Mouse (Mus musculus): Measurements from ENCODE around the gene Myh6.
"Not testable (repeated sequence)": the region's sequence is repeated elsewhere in the genome, so short reads cannot be mapped to it uniquely, and the experiment has no call there.

Myh6 gene

GRCm38 (mm10) chr14:54958503-54958902, 8.2 kb downstream of the Myh6 start:
- no peak for DNase-seq (ENCODE audit: low spot score in 2 of 2)

DNA sequence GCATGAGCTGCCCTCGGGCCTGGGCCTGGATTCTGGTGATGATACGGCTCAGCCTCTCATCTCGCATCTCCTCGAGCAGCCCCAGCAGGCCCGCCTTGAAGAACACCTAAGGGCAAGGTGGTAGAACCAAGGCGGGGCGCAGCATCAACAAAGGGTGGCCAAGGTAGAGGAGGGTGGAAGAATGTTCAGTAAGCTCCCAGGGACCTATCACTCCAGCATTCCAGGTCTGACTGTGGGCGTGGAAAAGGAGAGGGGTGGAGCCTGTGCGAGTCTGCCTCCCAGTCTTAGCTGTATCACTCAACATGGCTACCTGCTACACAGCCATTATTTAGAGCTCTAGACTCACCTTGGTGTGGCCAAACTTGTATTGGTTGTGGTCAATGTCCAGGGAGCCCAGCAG, 10.2 kb downstream of the Myh6 start:
- no peak for DNase-seq (ENCODE audit: low spot score in 2 of 2)

GRCm38 (mm10) chr14:54955481-54955880, 11.2 kb downstream of the Myh6 start:
- DNase-seq (ENCODE audit: low spot score in 2 of 2): no peak

- no peak for DNase-seq (ENCODE audit: low spot score in 2 of 2)
These were observed 12.3 kb downstream of the Myh6 start for GRCm38 (mm10) chr14:54954474-54954873.

GRCm38 (mm10) chr14:54953664-54954206, 13.0 kb downstream of the Myh6 start:
- no peak for DNase-seq (ENCODE audit: low spot score in 2 of 2)

- DNase-seq (ENCODE audit: low spot score in 2 of 2): no peak
These were observed 15.1 kb downstream of the Myh6 start for GRCm38 (mm10) chr14:54951587-54951986.

GRCm38 (mm10) chr14:54950493-54950892, 16.2 kb downstream of the Myh6 start:
- no peak for DNase-seq (ENCODE audit: low spot score in 2 of 2)

DNA sequence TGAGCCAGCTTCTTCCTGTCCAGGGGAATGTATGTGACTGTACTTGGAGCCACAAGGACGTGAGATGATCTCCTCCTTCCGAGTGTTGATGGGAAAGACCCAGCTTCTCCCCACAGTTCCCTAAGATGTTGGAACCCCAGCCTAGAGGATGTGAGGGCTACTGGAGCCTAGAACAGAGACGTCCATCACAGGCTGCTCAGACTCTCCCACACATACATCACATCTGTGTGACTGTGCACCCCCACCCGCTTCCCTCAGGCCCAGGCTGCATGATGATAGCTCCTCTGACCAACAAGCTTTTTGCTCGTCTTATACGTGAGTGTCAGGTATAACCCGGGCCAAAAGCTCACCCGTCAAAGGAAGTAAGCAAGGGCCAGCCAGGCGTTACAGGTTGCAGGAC, 17.9 kb downstream of the Myh6 start:
- DNase-seq (ENCODE audit: low spot score in 2 of 2): no peak

GRCm38 (mm10) chr14:54947008-54947407, 19.7 kb downstream of the Myh6 start:
- not testable (repeated sequence) for DNase-seq (ENCODE audit: low spot score in 2 of 2)

- DNase-seq (ENCODE audit: low spot score in 2 of 2): no peak
These were observed 20.6 kb downstream of the Myh6 start for GRCm38 (mm10) chr14:54945975-54946704.

GRCm38 (mm10) chr14:54944939-54945338, 21.8 kb downstream of the Myh6 start:
- DNase-seq (ENCODE audit: low spot score in 2 of 2): no peak

DNA sequence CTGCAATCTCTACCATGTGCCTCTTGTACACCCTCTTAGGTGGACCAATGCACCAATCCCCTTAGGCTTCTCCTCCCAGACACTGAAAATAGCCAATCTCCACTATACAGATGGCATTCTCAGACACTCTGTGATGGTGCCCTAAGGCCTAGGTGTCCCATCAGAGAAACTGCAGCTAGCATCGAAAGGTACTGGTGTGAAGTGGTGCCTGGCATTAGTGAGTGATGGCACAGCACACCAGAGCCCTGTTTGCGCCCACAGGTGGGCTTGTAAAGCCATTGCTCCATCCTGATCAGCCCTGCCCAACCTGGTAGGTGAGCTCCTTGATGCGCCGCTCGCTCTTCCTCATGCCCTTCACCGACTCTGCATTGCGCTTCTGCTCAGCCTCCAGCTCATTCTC, 22.8 kb downstream of the Myh6 start:
- no peak for DNase-seq (ENCODE audit: low spot score in 2 of 2)

DNA sequence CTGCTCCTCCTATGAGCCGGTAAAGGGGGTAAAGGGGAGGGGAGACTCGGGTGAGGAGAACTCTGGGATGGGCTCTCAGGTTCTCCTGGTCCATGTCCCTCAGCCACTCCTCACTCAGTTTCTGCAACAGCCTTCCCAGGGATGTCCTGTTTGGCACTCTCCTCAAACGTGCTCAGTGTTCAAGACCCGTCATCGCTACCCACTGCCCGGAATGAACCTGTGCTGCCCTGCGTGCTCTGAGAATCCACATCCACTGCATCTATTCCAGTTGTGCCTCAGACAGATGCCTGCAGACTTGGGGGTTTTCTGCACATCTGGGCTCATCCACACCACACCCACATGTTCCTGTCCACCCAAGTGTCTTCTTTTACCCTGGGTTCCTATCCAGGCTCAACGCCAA, 24.2 kb downstream of the Myh6 start:
- no peak for DNase-seq (ENCODE audit: low spot score in 2 of 2)

DNA sequence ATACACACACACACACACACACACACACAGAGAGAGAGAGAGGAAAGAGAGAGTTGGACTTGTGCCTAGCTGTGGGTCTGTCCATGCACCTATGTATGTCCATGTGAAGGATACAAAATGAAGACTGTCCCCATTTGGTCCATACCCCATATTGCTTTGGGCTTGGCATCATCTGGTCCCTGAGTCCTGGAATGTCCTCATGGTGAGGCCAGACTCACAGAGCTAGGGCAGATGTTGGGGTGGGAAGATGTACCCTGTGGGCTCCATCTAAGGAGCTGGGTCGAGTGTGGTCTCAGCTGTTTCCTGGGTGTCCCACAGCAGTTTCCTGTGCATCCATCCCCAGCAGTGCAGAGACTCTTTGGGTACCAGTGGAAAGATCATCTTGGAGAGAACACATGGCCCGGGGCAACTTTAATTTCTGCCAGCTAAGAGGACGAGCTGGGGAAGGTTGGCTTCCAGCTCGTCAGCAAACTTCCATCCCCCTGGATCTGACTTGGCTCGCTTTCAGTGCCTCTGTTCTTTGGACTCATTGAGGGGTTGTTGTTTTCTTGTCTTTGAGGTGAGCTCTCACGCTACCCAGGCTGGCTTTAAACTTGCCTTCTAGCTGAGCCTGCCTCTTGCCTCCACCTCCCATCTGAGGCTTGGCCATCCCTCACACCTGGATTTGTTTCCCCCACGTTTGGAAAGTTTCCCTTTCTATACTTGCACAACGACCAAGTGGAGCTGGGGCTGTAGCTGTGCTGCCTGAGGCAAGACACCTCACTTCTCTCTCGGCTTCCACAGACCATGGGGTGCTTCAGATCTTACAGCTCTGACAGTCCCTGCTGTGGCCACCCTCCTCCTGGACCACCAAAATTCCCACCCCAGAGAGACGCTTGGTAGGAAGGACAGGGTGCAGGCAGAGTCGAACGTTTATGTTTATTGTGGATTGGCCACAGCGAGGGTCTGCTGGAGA, 25.4 kb downstream of the Myh6 start:
- no peak for DNase-seq (ENCODE audit: low spot score in 2 of 2)

GRCm38 (mm10) chr14:54940176-54940530, 26.6 kb downstream of the Myh6 start:
- DNase-seq (ENCODE audit: low spot score in 2 of 2): no peak

GRCm38 (mm10) chr14:54939434-54940175, 27.1 kb downstream of the Myh6 start:
- peak; percentile 62 to 67 for DNase-seq (ENCODE audit: low spot score in 2 of 2)

DNA sequence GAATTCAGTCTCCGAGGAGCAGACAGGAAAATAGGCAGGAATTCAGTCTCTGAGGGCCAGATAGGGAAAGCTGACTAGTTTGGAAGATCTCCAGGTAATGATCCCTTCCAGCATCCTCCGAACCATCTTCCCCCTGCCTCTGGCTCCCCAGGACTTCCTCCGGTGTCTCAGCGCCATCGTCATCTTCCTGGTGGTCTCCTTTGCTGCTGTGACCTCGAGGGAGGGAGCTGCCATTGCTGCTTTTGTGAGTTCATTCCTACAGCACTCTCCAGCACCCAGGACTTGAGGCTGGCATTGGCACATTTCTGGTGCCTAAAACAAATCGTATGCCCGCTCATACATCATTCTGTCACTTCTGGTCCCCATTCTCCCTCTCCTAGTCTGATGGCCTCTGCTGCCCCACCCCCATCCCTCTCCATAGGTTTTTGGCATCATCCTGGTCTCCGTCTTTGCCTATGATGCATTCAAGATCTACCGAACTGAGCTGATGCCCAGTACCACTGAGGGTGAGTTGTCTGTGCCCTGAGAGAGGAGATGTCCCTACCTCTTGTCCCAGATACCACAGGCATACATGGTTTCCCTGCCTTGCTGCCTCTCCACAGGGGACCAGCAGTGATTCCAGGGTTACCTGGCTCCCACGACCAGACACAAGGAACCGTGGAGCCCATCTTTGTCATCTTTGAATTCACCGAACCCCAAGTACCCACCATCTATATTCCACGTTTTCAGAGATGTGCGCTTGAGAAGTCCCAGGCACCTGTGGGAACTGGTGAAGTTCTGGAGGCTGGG, 28.1 kb downstream of the Myh6 start:
- no peak for DNase-seq (ENCODE audit: low spot score in 2 of 2)

GRCm38 (mm10) chr14:54937361-54938182, 29.2 kb downstream of the Myh6 start:
- no peak for DNase-seq (ENCODE audit: low spot score in 2 of 2)

GRCm38 (mm10) chr14:54936831-54937160, 29.9 kb downstream of the Myh6 start:
- DNase-seq (ENCODE audit: low spot score in 2 of 2): no peak
